Mouse (Mus musculus): ENCODE data around the gene Gm17026. TPM values are rescaled to one million over a fixed set of nuclear protein-coding genes. Genes with fewer than 3 reads are reported as not detected.
"Not testable (repeated sequence)": the region's sequence is repeated elsewhere in the genome, so short reads cannot be mapped to it uniquely, and the experiment has no call there.

The Gm17026 gene
- not detected in 2 replicates for polyA plus RNA-seq (2015; fragmentation: Nextera tagmentation; extraction: Ambion mirVana)

GRCm38 (mm10) chr14:42259948-42260347 is at the start of gene Gm17026:
Gene Gm17026, minus strand, starts transcription at chr14:42260048.
- H3K4me1 ChIP-seq; ATAC-seq (ENCODE audit: insufficient number of reproducible peaks, insufficient read depth, low FRiP score, low TSS enrichment, low read depth): not testable (repeated sequence)
- 40% methylated on average over 1 of the region's 3 CpGs for WGBS

DNA sequence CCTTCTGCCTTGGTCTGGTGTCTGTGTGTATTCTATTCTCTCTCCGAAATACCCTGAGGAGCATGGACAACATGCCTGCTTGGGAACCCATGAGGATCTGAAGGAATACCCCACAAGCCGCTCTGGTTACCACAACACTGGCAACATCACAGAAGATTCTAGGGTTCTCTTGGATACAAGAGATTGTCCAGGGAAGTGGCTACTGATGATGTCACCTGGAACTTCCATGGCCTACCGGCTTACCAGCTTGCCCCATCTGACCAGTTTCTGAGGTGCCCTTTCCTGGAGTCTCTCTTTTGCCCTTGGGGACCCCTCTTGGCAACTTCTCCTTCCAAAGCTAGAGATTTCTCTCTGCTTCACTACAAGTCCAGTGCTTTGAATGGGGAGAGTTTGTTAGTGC is 37.4 kb upstream of the Gm17026 start, which contains the start of gene Gm9611:
Gm9611 (minus strand) TSS at position 101 of the 400 bp plus-strand sequence.
- not testable (repeated sequence) for H3K9ac ChIP-seq; H3K27me3 ChIP-seq; ATAC-seq (ENCODE audit: insufficient number of reproducible peaks, insufficient read depth, low FRiP score, low TSS enrichment, low read depth); H3K4me1 ChIP-seq; H3K27ac ChIP-seq; H3K36me3 ChIP-seq; H3K4me2 ChIP-seq; H3K4me3 ChIP-seq; H3K9me3 ChIP-seq
- WGBS: 60% methylated on average over 1 of the region's 3 CpGs

More at GRCm38 (mm10) chr14:42259948-42260347, at the start of gene Gm17026:
- not testable (repeated sequence) for H3K36me3 ChIP-seq, H3K4me2 ChIP-seq, H3K27ac ChIP-seq, H3K4me3 ChIP-seq, H3K27me3 ChIP-seq, H3K9me3 ChIP-seq, H3K9ac ChIP-seq

- not testable (repeated sequence) for H3K36me3 ChIP-seq; ATAC-seq (ENCODE audit: insufficient number of reproducible peaks, insufficient read depth, low FRiP score, low TSS enrichment, low read depth); H3K27ac ChIP-seq; H3K4me1 ChIP-seq; H3K4me2 ChIP-seq; H3K9ac ChIP-seq; H3K9me3 ChIP-seq; H3K4me3 ChIP-seq; H3K27me3 ChIP-seq
- 70% methylated on average over 9 of the region's 10 CpGs for WGBS
Observed at GRCm38 (mm10) chr14:42216766-42217537, 42.9 kb downstream of the Gm17026 start.

Small RNAs within 50 kb of the gene (microRNA-seq; reads per million reads assigned to microRNA genes)
- gene Gm25208 (not detected), gene Gm25892 (not detected)

Other genes starting within 250 kb of the Gm17026 start
- gene Gm7951, start 142.7 kb downstream of the Gm17026 start, polyA plus RNA-seq (2015; fragmentation: Nextera tagmentation; extraction: Ambion mirVana): not detected in 2 replicates
- gene Gm17027, start 97.4 kb downstream of the Gm17026 start, polyA plus RNA-seq (2015; fragmentation: Nextera tagmentation; extraction: Ambion mirVana): not detected in 2 replicates
- not detected in 2 replicates for gene Gm3573, start 69.3 kb downstream of the Gm17026 start, polyA plus RNA-seq (2015; fragmentation: Nextera tagmentation; extraction: Ambion mirVana)
- gene Gm9611, start 37.3 kb upstream of the Gm17026 start, polyA plus RNA-seq (2015; fragmentation: Nextera tagmentation; extraction: Ambion mirVana): not detected in 2 replicates
- gene Gm7995, start 50.2 kb upstream of the Gm17026 start, polyA plus RNA-seq (2015; fragmentation: Nextera tagmentation; extraction: Ambion mirVana): not detected in 2 replicates
- not detected in 2 replicates for gene Gm8005, start 179.6 kb upstream of the Gm17026 start, polyA plus RNA-seq (2015; fragmentation: Nextera tagmentation; extraction: Ambion mirVana)
- not detected in 2 replicates for gene Gm8011, start 203.8 kb upstream of the Gm17026 start, polyA plus RNA-seq (2015; fragmentation: Nextera tagmentation; extraction: Ambion mirVana)
- gene Gm8020, start 242.3 kb upstream of the Gm17026 start, polyA plus RNA-seq (2015; fragmentation: Nextera tagmentation; extraction: Ambion mirVana): not detected in 2 replicates